Mouse (Mus musculus) hindbrain, embryonic 14.5 days (tissue): ENCODE measurements around the gene Gclm. TPM values are rescaled to one million over a fixed set of nuclear protein-coding genes. Genes with fewer than 3 reads are reported as not detected.
"Not testable (repeated sequence)": the region's sequence is repeated elsewhere in the genome, so short reads cannot be mapped to it uniquely, and the experiment has no call there.

ENCODE experiments used
- ATAC-seq: fragments of 200-750 bp; cut with Nextera tagmentation; 2 replicates; pipeline ENCODE4 v1.8.0; 2017; ENCODE audit warnings: moderate number of reproducible peaks, mild to moderate bottlenecking, moderate TSS enrichment, moderate library complexity; ENCODE audit not compliant: low FRiP score
- DNase-seq: peaks from one replicate; pipeline ENCODE4 v3.0.0-alpha.2; 2015; ENCODE audit warnings: low spot score
- H3K27ac ChIP-seq: fragments of 300-500 bp; sonication (generic); 2 replicates; pipeline ENCODE4 v1.5.1; 2014; ENCODE audit warnings: mild to moderate bottlenecking, moderate library complexity
- H3K27me3 ChIP-seq: fragments of 300-500 bp; sonication (generic); 2 replicates; pipeline ENCODE4 v1.6.1; 2014; ENCODE audit warnings: mild to moderate bottlenecking, low read length, mixed read lengths; ENCODE audit not compliant: control insufficient read depth, insufficient read depth
- H3K36me3 ChIP-seq: fragments of 300-500 bp; sonication (generic); replicated peaks from 2 replicates; pipeline ENCODE4 v1.6.1; 2014; ENCODE audit not compliant: control insufficient read depth, insufficient read depth
- H3K4me1 ChIP-seq: fragments of 300-500 bp; sonication (generic); replicated peaks from 2 replicates; pipeline ENCODE4 v1.6.1; 2014; ENCODE audit warnings: antibody characterized with exemption, low read length, mixed read lengths; ENCODE audit not compliant: control insufficient read depth, insufficient read depth
- H3K4me2 ChIP-seq: fragments of 300-500 bp; sonication (generic); replicated peaks from 2 replicates; pipeline ENCODE4 v1.6.1; 2014; ENCODE audit warnings: mild to moderate bottlenecking, moderate library complexity
- H3K4me3 ChIP-seq: fragments of 300-500 bp; sonication (generic); replicated peaks from 2 replicates; pipeline ENCODE4 v1.5.1; 2014; ENCODE audit warnings: mild to moderate bottlenecking, low read length
- H3K9ac ChIP-seq: fragments of 300-500 bp; sonication (generic); 2 replicates; pipeline ENCODE4 v1.6.1; 2014
- H3K9me3 ChIP-seq: fragments of 300-500 bp; sonication (generic); 2 replicates; pipeline ENCODE4 v1.6.1; 2016; ENCODE audit warnings: low read length; ENCODE audit not compliant: control insufficient read depth
- WGBS: fragments of 180-500 bp; shearing (Covaris S2); extraction: QIAGEN DNeasy Blood & Tissue Kit; methylation state at CpG from one replicate; pipeline ENCODE4 v1.1.7; 2014; 5-methylcytosine and 5-hydroxymethylcytosine counted together
- polyA plus RNA-seq: library from polyadenylated mRNA; unstranded; fragments of >200 nt; fragmentation: Nextera tagmentation; extraction: Ambion mirVana; gene quantifications from 2 replicates; pipeline ENCODE4 v1.2.1, GENCODE M21; 2014

The Gclm gene
- polyA plus RNA-seq, 1 experiment from 2014 or later = 56.6 TPM

DNA sequence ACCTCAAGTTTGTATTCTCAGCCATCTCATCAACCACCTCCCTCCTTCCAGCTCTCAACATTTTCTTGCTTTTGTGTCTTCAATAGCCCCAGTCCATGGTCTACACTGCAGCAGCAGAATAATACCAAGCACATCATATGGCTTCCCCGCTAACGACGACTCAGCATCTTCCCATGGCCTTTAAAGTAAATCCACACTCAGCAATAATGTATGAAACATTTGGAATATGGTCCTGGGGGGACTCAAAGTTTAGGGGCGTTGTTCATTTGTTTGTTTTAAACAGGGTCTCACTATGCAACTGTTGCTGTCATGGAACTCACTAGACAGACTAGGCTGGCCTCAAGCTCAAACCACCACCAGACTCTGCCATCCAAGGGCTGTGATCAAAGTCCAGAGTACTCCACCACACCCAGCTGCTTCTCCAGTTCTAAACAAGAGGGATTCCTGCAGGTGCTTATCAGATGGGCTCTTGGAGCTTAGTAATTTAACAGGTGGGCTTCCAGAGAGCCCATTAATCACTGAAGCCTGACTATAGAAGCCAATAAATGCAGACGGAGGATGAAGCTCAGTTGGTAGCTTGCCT is 43.3 kb downstream of the Gclm start:
- Histone ChIP-seq H3K9me3 (no peaks in the 10 kb centered on the region), H3K27ac (no peak overlapping the region), H3K4me2 (no peak overlapping the region), H3K36me3 (peaks cover 23% of the 10 kb centered on the region), H3K4me1 (peaks cover 21% of the 10 kb centered on the region), H3K9ac (no peak overlapping the region), H3K27me3 (no peaks in the 10 kb centered on the region), H3K4me3 (no peak overlapping the region)
- ATAC-seq = no peak
- DNase-seq = no peak
- 86% methylated on average over 5 of the region's 5 CpGs for WGBS

DNA sequence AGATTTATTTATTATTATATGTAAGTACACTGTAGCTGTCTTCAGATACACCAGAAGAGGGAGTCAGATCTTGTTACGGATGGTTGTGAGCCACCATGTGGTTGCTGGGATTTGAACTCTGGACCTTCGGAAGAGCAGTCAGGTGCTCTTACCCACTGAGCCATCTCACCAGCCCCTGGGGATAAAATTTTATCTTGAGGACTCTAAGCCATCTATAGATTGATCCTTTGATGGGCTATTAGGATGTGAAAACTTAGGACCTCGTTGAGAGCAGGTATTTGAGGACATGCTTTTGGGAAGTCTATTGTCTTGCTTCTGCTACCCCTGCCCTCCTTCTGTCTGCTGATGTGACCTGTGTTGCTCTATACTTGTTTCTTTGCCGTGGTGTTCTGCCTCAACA is 44.0 kb downstream of the Gclm start:
- 81% methylated on average over 3 of the region's 4 CpGs for WGBS
- H3K4me2 ChIP-seq, ATAC-seq, DNase-seq, H3K9ac ChIP-seq, H3K9me3 ChIP-seq, H3K4me3 ChIP-seq, H3K27me3 ChIP-seq, H3K27ac ChIP-seq: not testable (repeated sequence)
- H3K4me1 ChIP-seq = peaks cover 24% of the 10 kb centered on the region
- H3K36me3 ChIP-seq = peaks cover 16% of the 10 kb centered on the region

DNA sequence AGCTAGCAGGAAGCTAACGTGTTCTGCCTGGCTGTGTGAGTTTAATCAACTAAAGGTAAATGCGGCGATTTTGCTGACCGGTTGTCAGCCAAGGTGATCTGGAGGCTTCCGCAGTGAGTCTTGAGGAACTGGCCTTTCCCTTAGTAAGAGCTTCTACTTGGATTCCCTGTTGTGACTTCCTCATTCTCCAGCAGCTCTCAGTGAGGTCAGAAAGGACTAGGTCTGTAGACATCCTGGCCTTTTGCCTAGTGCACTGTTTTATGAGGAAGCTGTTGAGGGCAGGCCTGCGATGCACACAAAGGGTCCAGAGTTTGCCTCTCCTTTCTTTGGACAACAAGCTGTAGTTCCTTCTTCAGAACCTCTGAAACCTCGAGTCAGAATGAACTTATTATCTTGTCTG is 45.3 kb downstream of the Gclm start:
- no peak overlapping the region for H3K9ac ChIP-seq
- peaks cover 5% of the 10 kb centered on the region for H3K36me3 ChIP-seq
- H3K4me3 ChIP-seq = no peak overlapping the region
- H3K27me3 ChIP-seq = no peaks in the 10 kb centered on the region
- ATAC-seq (no peak), DNase-seq (no peak)
- peaks cover 38% of the 10 kb centered on the region for H3K4me1 ChIP-seq
- peak overlapping the region; percentile 74; the same call in 1 of the 2 replicates for H3K4me2 ChIP-seq
- H3K9me3 ChIP-seq = no peaks in the 10 kb centered on the region
- H3K27ac ChIP-seq = peak overlapping the region; percentile 39; the same call in 1 of the 2 replicates
- 74% methylated on average over 7 of the region's 7 CpGs for whole genome bisulfite sequencing

DNA sequence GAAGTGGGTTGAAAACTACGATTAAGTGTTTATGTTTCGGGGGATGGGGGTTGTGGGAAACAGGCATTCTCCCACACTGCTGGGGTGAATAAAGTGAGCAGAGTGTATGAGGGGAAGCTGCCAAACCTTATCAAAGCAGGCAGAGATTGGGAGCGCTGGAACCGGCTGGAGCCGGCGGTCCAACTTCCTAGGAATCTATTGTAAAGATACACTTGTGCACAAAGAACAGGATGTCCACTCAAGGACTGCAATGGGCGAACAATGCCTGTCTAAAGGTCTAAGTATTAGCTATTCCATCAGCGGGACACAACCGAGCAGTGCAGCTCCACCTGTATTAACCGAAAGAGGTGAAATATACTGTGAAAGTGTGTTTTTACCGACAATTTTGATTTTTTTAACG is 46.5 kb downstream of the Gclm start:
- Histone ChIP-seq H3K27me3 (no peaks in the 10 kb centered on the region), H3K27ac (peak overlapping the region; percentile 100; the same call in 1 of the 2 replicates), H3K4me2 (peak overlapping the region; percentile 74), H3K36me3 (no peaks in the 10 kb centered on the region), H3K4me3 (peak overlapping the region; percentile 87), H3K9ac (peak overlapping the region; percentile 91), H3K4me1 (peaks cover 39% of the 10 kb centered on the region), H3K9me3 (no peaks in the 10 kb centered on the region)
- 47% methylated on average over 12 of the region's 12 CpGs for WGBS
- ATAC-seq = no peak
- no peak for DNase-seq

DNA sequence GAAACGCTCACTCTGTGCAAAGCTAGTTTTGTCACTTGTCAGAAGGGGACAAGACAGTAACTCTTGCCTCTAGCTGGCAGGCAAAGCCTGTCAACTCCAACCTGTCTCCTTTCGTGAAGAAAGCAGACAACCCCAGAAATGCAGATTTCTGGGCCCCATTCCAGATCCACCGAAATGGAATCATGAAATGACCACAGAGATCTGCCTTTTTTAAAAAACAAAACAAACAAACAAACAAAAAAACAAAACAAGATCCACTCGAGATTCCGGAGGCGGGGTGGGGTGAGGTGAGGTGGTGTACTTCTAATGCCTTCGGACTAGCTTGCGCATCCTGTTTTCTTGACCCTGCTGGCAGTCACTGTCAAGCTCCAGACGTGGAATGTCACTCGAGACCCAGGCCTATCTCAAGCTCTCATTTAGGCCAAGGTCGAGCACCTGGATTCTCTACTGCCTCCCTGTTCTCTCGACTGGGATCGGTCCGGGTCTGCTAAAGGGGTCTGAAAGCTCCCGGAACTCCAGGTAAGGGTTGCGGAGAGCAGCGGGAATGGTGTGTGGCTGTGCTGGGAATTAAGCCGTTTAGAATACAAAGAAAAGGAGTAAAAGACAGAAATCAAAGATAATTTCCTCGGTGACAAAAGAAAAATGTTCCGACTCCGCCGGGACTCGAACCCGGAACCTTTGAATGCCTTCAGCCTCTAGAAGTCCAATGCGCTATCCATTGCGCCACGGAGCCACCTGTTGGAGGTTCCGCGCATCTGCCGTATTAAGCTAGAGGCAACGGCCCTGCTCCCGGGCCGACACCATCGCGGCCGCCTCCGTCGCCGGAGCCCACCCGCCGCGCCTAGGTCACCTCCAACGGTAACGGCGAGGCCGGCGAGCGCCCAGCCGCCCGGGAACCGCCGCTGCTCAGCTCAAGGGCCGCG is 47.2 kb downstream of the Gclm start:
- WGBS = 7% methylated on average over 54 of the region's 54 CpGs

DNA sequence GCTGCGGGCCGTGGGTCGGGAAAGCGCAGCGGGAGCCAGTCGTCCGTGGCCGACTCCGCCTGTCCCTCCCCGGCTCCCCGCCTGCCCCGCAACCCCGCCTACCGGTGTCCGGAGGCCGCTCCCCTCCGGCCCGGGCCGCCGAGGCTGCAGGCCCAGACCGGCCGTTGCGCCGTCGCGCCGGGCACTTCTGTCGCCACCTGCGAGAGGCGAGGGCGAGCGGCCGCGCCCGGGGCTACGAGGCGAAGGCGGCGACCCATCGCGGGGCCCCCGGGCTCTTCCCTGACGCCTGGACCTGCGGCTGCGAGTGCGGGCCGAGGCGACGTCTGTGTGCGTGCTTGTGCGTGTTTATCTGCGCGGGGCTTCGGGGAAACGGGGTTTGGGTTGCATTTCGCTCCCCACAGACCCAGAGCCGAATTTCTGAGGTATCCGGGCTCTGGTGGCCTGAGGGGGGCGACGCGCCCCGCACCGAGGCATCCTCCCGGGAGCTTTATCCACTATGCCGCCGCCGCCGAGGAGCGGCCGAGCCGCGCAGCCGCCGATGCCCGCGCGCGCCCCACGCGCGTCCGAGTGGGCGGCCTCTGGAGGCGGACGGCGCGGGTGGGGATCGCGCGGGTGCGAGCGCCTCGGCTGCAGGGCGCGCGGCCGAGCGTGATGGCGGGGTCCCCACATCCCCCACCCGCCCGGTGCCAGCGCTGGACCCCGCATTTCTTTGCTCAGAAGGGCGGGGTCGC is 48.0 kb downstream of the Gclm start:
- Histone ChIP-seq H3K4me1 (peaks cover 39% of the 10 kb centered on the region), H3K27me3 (no peaks in the 10 kb centered on the region), H3K9me3 (no peaks in the 10 kb centered on the region), H3K36me3 (no peaks in the 10 kb centered on the region), H3K4me3 (peak overlapping the region; percentile 87), H3K4me2 (peak overlapping the region; percentile 74), H3K27ac (peak overlapping the region; percentile 100), H3K9ac (peak overlapping the region; percentile 91)
- DNase-seq (peak; percentile 55), ATAC-seq (peak; percentile 60)
- under 1% methylated on average over 88 of the region's 105 CpGs for WGBS

More for the DNA sequence above, 47.2 kb downstream of the Gclm start:
- peak overlapping the region; percentile 87 for H3K4me3 ChIP-seq
- ATAC-seq (peak; percentile 61), DNase-seq (peak; percentile 94)
- peaks cover 39% of the 10 kb centered on the region for H3K4me1 ChIP-seq
- H3K9ac ChIP-seq = peak overlapping the region; percentile 91
- no peaks in the 10 kb centered on the region for H3K27me3 ChIP-seq
- no peaks in the 10 kb centered on the region for H3K36me3 ChIP-seq
- no peaks in the 10 kb centered on the region for H3K9me3 ChIP-seq
- peak overlapping the region; percentile 74 for H3K4me2 ChIP-seq
- H3K27ac ChIP-seq = peak overlapping the region; percentile 100

DNA sequence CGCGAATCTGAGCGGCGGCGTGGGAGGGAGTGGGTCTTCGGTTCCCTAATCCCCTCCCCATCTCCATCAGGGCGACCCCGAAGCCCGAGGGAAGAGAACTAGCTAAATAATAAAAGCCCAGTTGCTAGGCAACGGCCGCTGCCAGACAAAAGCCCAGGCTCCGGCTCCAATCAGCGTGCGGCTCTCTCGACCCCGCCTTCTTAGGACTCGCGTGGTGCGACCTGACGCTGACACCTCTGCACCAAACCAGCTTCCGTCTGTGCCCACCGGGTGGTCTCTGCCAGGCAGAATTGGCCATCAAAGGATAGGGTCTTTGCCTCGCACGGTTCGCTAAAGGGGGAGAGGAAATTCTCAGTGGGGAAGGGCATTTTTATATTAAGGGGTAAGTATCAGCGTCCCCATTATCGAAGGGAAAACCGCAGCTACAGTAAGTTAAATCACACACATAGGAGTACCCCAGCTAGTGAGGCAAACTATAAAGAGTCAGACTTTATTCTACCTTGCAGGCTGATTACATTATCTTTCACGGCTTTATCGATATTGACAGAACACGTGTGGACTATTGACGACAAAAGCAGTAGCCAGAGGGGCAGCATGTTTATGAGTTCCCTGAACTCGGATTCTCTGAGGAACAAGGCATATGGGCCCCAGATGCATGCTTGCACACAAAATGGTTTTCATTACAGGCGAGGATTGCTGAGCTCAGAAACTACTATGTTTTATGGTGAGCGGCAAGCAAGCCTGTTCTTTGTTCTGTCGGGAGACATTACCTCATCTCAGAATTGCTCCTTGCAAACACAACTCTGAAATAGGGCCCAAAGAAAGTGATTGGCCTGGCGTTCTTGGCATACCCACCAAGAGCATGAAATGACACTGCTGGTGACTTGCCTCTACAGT is 48.8 kb downstream of the Gclm start, which contains the start of gene Bcar3:
Gene Bcar3 (plus strand): TSS at position 183 of the 897 bp plus-strand sequence.
- H3K9me3 ChIP-seq = no peaks in the 10 kb centered on the region
- H3K27me3 ChIP-seq = no peaks in the 10 kb centered on the region
- H3K36me3 ChIP-seq = no peaks in the 10 kb centered on the region
- peak within 1 kb of the TSS; percentile 74 for H3K4me2 ChIP-seq
- peaks cover 39% of the 10 kb centered on the region for H3K4me1 ChIP-seq
- peak within 1 kb of the TSS; percentile 100 for H3K27ac ChIP-seq
- peak within 1 kb of the TSS; percentile 87 for H3K4me3 ChIP-seq
- peak; percentile 96 for DNase-seq
- 2% methylated on average over 37 of the region's 37 CpGs for WGBS
- ATAC-seq = peak; percentile 91
- H3K9ac ChIP-seq = peak within 1 kb of the TSS; percentile 91

DNA sequence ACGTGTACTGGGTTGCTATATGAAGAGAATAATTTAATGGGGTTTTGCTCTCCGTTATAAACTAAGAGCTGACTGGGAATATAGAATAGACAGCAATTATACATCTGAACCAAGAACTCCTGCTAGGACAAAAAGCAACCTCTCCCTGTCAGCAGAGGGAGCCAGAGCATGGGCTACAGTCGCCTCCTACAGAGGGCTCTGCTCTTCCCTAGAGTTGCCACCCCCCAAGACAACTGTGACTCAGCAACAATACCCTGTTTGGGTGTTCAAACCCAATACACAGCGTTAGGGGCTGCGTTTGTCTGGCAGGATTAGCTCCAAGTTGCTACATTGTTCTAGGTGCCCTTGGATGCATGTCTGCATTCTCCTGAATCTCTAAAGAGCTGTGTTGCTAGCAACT is 50.2 kb downstream of the Gclm start:
- Histone ChIP-seq H3K9ac (no peak overlapping the region), H3K9me3 (no peaks in the 10 kb centered on the region), H3K27ac (peak overlapping the region; percentile 100), H3K4me3 (no peak overlapping the region), H3K36me3 (no peaks in the 10 kb centered on the region), H3K27me3 (no peaks in the 10 kb centered on the region), H3K4me2 (no peak overlapping the region), H3K4me1 (peaks cover 37% of the 10 kb centered on the region)
- DNase-seq = peak; percentile 61
- WGBS = 11% methylated on average over 5 of the region's 5 CpGs
- no peak for ATAC-seq
